Mouse (Mus musculus) bone marrow macrophage, adult 2 months (primary cell): ENCODE measurements at regions not wholly inside any gene's neighbourhood (a gene's known extent, or its start where the extent isn't known, plus 50 kb on each side); places are given as distances from the start of the nearest gene placed in this dataset.

Experiments
- CTCF ChIP-seq: IDR thresholded peaks from 2 replicates; pipeline ENCODE4 v1.5.1; 2012; ENCODE audit warnings: low read depth, mild to moderate bottlenecking, low read length, moderate library complexity
- POLR2A ChIP-seq: IDR thresholded peaks from 2 replicates; pipeline ENCODE4 v1.6.1; 2012; ENCODE audit warnings: mild to moderate bottlenecking, low read depth, low read length, borderline replicate concordance

- TF ChIP-seq CTCF (no peak), POLR2A (no peak)
Observed at GRCm38 (mm10) chr15:39998063-39998462, 136.1 kb upstream of the 9330182O14Rik start.
